Mouse (Mus musculus) lung, postnatal 10 days (tissue): ENCODE measurements around the gene Lrrc30.

Experiments used
- DNase-seq: peaks from one replicate; pipeline ENCODE4 v3.0.0; 2021

The Lrrc30 gene

GRCm38 (mm10) chr17:67632676-67633339 lies at the start of gene Lrrc30:
Gene Lrrc30, minus strand, starts transcription at chr17:67632723.
- DNase-seq = peak; percentile 25

GRCm38 (mm10) chr17:67681084-67681483 lies 48.6 kb upstream of the Lrrc30 start:
- DNase-seq = peak; percentile 40

- no peak for DNase-seq
These were observed 46.1 kb upstream of the Lrrc30 start for GRCm38 (mm10) chr17:67678576-67678975.

- peak; percentile 72 for DNase-seq
These were observed 35.5 kb upstream of the Lrrc30 start for GRCm38 (mm10) chr17:67667981-67668380.

- DNase-seq = no peak
These were observed 34.5 kb upstream of the Lrrc30 start for GRCm38 (mm10) chr17:67666981-67667380.

- no peak for DNase-seq
These were observed 31.8 kb upstream of the Lrrc30 start for GRCm38 (mm10) chr17:67664299-67664698.

GRCm38 (mm10) chr17:67651506-67651905 lies 19.0 kb upstream of the Lrrc30 start:
- peak; percentile 81 for DNase-seq

GRCm38 (mm10) chr17:67641627-67642026 lies 9.1 kb upstream of the Lrrc30 start:
- no peak for DNase-seq

GRCm38 (mm10) chr17:67638119-67638810 lies 5.7 kb upstream of the Lrrc30 start:
- peak; percentile 60 for DNase-seq

- DNase-seq = no peak
These were observed 4.4 kb upstream of the Lrrc30 start for GRCm38 (mm10) chr17:67636951-67637350.

- no peak for DNase-seq
These were observed 3.8 kb upstream of the Lrrc30 start for GRCm38 (mm10) chr17:67636304-67636703.

GRCm38 (mm10) chr17:67629746-67630145 lies 2.8 kb downstream of the Lrrc30 start:
- DNase-seq = no peak

- peak; percentile 53 for DNase-seq
These were observed 3.3 kb downstream of the Lrrc30 start for GRCm38 (mm10) chr17:67629211-67629657.

- DNase-seq = no peak
These were observed 4.0 kb downstream of the Lrrc30 start for GRCm38 (mm10) chr17:67628475-67628874.

GRCm38 (mm10) chr17:67625431-67625830 lies 7.1 kb downstream of the Lrrc30 start:
- no peak for DNase-seq

GRCm38 (mm10) chr17:67619001-67619400 lies 13.5 kb downstream of the Lrrc30 start:
- no peak for DNase-seq

- DNase-seq = no peak
These were observed 18.1 kb downstream of the Lrrc30 start for GRCm38 (mm10) chr17:67614381-67614780.

- DNase-seq = no peak
These were observed 19.9 kb downstream of the Lrrc30 start for GRCm38 (mm10) chr17:67612576-67612975.

GRCm38 (mm10) chr17:67612151-67612550 lies 20.4 kb downstream of the Lrrc30 start:
- DNase-seq = no peak

- no peak for DNase-seq
These were observed 28.1 kb downstream of the Lrrc30 start for GRCm38 (mm10) chr17:67604446-67604845.

GRCm38 (mm10) chr17:67602556-67602955 lies 30.0 kb downstream of the Lrrc30 start:
- peak; percentile 31 for DNase-seq

- DNase-seq = peak; percentile 88
These were observed 47.5 kb downstream of the Lrrc30 start for GRCm38 (mm10) chr17:67584937-67585579.

GRCm38 (mm10) chr17:67584533-67584932 lies 48.0 kb downstream of the Lrrc30 start:
- DNase-seq = no peak

GRCm38 (mm10) chr17:67583422-67583821 lies 49.1 kb downstream of the Lrrc30 start:
- DNase-seq = no peak
